Mouse (Mus musculus) lung, embryonic 16.5 days (tissue): ENCODE data around the gene Gatad1. TPM values are rescaled to one million over a fixed set of nuclear protein-coding genes. Genes with fewer than 3 reads are reported as not detected.

Experiments used
- microRNA-seq: library from miRNA; unstranded; fragments of <30 nt; microRNA quantifications from one replicate; pipeline ENCODE4, GENCODE M21; 2016
- polyA plus RNA-seq: library from polyadenylated mRNA; unstranded; fragments of >200 nt; fragmentation: Nextera tagmentation; extraction: Ambion mirVana; gene quantifications from 2 replicates; pipeline ENCODE4 v1.2.1, GENCODE M21; 2015

Gene Gatad1
- polyA plus RNA-seq, 1 experiment from 2014 or later: 65.7 TPM

Small RNA genes within 50 kb of the gene (microRNA-seq; reads per million reads assigned to microRNA genes)
- not detected for gene Gm22926
- not detected for gene Gm26238

Other genes starting within 250 kb of the Gatad1 start
- 25.7 and 31.6 TPM in 2 replicates for gene Fam133b, start 113.4 kb downstream of the Gatad1 start, polyA plus RNA-seq
- gene 1700109H08Rik, start 85.6 kb downstream of the Gatad1 start, polyA plus RNA-seq: 2.5 and 3.1 TPM in 2 replicates
- 14.7 and 14.8 TPM in 2 replicates for gene Pex1, start 61.1 kb downstream of the Gatad1 start, polyA plus RNA-seq
- 13.5 and 14.4 TPM in 2 replicates for gene Rbm48, start 60.6 kb downstream of the Gatad1 start, polyA plus RNA-seq
- gene Tmbim7, start 6.0 kb downstream of the Gatad1 start, polyA plus RNA-seq: not detected in 2 replicates
- gene Ankib1, start 145.7 kb upstream of the Gatad1 start, polyA plus RNA-seq: 6.7 and 7.8 TPM in 2 replicates
- gene Krit1, start 146.0 kb upstream of the Gatad1 start, polyA plus RNA-seq: 42.7 and 45.0 TPM in 2 replicates
- gene Lrrd1, start 188.0 kb upstream of the Gatad1 start, polyA plus RNA-seq: 0.08 and 0.11 TPM in 2 replicates
- gene Mterf1a, start 236.7 kb upstream of the Gatad1 start, polyA plus RNA-seq: 8.8 and 10.2 TPM in 2 replicates